Mouse (Mus musculus) CD4-positive, CD25-positive, alpha-beta regulatory T cell (primary cell): Measurements from ENCODE around the gene C2cd2. TPM values are rescaled to one million over a fixed set of nuclear protein-coding genes. Genes with fewer than 3 reads are reported as not detected.

Source experiments
- polyA plus RNA-seq: library from polyadenylated mRNA; unstranded; fragments of 100-300 nt; shearing (Covaris generic); gene quantifications from one replicate; pipeline ENCODE4 v1.2.1, GENCODE M21; 2017

C2cd2 gene
- polyA plus RNA-seq: 15.1 TPM

DNA sequence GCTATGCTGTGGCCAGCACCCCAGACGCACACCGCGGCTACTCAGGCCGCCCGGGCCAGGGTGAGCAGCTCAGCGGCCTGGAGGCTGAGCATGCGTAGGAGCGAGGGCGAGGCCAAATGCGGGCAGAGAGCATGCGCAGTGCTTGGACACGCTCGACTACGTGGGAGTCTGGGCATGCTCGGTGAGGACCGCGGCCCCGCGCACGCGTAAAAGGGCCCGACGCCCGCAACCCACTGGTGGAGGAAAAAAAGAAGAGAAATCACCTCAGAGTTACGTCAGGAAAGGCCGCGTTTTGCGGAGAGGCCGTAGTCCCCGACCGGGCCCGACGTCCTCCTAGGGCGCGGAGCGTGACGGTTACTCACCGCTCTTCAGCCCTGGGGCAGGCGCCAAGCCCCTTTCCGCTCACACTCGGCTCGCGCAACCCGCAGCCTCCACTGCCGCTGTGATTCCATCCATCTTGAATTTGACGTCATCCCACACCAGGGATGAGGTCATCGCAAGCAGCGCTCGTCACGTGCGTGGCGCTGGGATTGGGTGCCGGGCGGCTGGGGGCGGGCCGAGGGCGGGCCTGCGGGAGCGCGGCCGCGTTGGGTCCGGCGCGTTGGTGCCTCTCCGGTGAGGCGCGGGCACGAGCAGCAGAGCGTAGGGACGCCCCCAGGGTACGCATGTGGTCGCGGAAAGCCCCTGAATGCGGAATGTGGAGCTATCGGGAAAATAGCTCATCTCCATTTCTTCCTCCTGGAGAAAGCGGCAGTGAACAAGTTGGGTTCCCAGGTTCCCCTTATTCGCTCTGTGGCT, at the start of gene C2cd2, which contains the start of gene Zbtb21:
TSS of gene C2cd2 (minus strand) at position 448 of the 798 bp plus-strand sequence.
TSS of gene Zbtb21 (minus strand) at position 472 of the 798 bp plus-strand sequence.

DNA sequence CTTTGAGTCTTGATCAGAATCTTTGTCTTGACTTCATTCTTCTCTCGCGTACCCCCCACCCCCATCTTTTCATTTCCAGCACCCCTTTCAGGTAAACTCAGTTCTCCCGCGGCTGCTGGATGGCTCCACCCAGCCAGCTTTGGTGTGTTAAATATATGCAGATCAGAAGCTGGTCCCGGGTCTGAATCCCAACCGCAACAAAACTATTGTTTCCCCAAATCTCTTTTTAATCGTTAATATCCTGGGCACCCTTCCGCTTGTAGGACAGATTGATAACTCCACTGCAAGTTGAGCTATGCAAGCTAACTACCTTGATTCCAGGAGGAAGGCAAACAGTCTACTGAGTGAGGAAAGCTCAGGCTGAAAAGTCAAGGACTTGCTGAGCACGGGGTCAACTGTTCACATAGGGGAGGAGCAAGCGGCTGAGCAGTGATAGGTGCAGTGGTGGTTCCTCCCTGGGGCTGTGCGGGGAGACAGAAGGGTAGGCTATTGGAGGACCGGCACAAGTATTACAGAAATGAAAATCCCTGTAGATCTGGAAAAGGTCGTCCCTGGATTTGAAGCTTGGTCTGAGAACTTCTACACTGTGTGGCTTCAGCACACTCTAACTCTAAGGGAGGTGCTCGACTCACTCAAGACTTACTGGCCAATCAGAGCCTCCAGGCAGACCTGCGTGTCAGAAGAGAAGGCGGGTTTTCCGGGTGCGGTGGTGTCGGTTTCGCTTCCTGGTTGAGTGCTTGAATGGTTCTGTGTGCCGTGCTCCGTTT, 34.4 kb upstream of the C2cd2 start, which contains the start of gene B230307C23Rik:
TSS of gene B230307C23Rik (plus strand) at position 700 of the 767 bp plus-strand sequence.

DNA sequence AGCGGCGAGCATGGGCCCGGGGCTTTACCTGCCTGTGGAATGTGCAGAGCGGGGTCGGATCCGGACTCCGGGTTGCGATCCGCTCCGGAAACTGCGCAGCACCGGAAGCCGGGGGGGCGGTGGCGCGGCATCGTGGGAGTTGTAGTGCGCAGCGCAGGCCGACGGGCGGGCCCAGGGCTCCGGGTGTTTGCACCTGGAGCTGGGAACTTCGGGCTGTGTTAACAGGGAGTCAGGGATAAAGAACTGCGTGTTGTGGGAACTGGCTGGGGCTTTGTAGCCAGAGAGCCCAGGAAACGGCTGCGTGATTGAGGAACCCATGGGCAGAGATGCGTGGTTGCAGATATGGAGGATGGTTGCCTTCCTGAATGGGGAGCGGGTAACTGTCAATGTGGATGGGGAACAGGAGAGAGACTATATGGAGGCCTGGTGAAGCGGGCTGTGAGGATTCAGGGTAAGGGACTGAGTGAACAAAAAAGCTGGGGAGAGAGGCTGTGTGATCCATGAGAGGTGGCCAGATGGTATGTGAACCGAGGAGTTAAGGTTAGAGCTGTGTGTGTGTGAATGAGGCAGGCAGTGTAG, 110.6 kb downstream of the C2cd2 start, which contains the start of gene Prdm15:
TSS of gene Prdm15 (minus strand) at position 110 of the 579 bp plus-strand sequence.

Other genes with a start within 250 kb of the C2cd2 start
- gene Ripk4, start 198.8 kb downstream of the C2cd2 start, polyA plus RNA-seq: 0.11 TPM
- gene Prdm15, start 110.7 kb downstream of the C2cd2 start, polyA plus RNA-seq: 17.7 TPM
- gene Zbtb21, start within 50 bp of the C2cd2 start, polyA plus RNA-seq: 16.3 TPM
- 34.8 TPM for gene B230307C23Rik, start 34.7 kb upstream of the C2cd2 start, polyA plus RNA-seq
- 18.9 TPM for gene A630089N07Rik, start 119.9 kb upstream of the C2cd2 start, polyA plus RNA-seq